Mouse (Mus musculus) lung, postnatal 14 days (tissue): ENCODE data around the gene Tead3.
"Not testable (repeated sequence)": the region's sequence is repeated elsewhere in the genome, so short reads cannot be mapped to it uniquely, and the experiment has no call there.

Source experiments
- DNase-seq: peaks from one replicate; pipeline ENCODE4 v3.0.0; 2021

The Tead3 gene

DNA sequence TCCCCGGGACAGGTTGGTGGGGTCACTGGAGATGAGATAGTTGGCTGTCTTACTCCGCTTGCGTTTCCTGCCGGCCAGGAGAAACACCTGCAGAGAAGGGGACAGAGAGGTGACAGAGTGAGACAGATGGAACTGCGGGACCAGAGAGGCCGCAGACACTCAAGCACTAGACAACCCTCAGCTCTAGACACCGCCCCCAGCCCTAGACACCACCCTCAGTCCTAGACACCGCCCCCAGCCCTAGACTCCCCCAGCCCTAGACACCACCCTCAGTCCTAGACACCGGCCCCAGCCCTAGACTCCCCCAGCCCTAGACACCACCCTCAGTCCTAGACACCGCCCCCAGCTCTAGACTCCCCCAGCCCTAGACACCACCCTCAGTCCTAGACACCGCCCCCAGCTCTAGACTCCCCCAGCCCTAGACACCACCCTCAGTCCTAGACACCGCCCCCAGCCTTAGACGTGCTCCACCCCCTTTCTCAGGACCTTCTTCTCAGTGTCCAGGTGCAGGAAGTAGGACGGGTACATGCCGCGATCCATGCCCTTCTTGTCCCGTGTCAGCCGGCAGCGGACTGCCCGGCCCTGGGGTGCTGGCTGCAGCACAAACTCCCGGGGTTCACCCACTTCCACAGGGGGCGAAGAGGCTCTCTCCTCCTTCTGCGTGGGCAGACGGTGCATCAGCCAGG is 8.1 kb upstream of the Tead3 start:
- not testable (repeated sequence) for DNase-seq

DNA sequence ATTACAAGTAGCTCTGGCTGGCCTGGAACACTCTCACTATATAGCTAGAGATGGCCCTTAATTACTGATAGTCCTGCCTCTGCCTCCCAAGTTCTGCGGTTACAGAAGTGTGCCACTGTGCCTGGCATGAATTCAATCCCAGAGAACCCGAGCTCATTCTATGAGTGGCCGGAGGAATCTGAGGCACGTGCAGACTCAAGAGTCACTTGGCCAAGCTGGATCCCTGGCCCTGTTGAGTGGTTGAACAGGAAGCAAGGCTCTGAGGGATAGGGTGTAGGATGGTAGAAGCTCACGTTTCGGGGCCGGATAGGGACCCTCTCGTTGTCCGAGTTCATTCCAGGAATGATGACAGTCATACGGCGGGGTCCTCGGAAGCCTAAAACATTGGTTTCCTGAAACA is 5.3 kb upstream of the Tead3 start:
- DNase-seq = peak; percentile 71

DNA sequence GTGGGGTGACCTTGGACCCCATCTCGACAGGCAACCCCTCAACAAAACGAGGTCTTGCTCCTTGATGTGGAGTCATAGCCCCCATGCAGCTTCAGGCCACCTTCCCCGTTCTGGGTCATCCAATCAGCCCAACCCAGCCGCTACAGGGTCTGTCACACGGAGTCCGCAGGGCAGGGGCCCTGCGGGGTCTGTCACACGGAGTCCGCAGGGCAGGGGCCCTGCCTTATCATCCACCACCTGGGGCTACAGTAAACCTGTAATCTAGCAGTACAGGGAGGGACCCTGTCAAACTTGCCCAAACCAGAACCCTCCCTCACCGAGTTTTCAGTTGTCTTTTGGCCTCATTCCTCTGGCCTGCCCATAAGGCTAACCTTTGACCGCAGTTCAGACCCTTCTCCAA is 1.4 kb upstream of the Tead3 start:
- no peak for DNase-seq

DNA sequence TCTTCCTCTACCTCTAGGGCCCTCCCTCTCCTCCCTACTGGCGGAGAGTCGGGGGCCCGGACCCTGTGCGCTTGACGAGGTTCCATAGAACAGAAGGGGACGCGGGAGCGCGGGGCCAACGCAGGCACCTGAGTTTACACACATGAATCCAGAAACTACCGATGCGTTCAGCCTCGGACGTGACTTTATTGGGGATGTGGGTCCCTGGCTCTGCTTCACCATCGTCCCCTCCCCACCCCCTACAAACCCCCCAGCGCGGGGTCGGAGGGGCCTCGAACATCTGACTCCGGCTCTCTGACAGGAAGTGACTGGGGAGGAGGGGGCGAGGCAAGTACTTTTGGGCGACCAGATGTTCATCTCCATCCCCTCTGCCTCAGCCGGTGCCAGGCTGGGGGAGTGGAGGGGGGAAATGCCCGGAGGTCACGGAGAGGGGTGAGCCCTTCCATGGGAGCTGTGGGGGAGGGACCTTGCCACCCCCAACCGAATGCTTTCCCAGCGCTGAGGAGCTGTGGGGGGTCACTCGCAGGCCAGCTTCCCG is 805 bp upstream of the Tead3 start:
- no peak for DNase-seq

DNA sequence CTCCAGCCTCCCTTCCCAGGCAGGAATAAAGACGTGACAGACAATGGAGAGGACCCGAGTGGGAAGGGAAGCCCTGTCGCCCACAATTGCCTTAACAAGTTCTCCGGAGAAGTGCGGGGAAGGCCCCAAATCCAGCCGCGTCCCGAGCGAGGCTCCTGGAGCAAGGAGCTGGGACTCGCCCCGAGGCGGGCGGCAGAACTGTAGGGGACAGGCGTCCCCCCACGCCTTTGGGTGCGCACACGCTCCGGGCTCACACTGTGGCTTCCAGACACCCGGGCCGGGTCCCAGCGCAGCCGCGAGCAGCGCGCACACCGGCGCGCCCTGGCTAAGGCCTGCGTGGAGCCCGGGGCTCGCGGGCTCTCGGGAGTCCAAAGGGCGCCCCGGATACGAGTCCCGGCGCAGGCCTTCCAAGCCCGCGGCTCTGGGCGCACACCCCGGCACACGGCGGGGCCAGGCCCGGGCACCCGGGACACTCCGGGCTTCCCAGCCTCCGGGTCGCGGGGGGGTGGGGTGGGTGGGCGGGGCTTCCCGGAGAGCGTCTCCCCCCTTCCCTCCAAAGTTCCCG is 634 bp downstream of the Tead3 start:
- DNase-seq = no peak

DNA sequence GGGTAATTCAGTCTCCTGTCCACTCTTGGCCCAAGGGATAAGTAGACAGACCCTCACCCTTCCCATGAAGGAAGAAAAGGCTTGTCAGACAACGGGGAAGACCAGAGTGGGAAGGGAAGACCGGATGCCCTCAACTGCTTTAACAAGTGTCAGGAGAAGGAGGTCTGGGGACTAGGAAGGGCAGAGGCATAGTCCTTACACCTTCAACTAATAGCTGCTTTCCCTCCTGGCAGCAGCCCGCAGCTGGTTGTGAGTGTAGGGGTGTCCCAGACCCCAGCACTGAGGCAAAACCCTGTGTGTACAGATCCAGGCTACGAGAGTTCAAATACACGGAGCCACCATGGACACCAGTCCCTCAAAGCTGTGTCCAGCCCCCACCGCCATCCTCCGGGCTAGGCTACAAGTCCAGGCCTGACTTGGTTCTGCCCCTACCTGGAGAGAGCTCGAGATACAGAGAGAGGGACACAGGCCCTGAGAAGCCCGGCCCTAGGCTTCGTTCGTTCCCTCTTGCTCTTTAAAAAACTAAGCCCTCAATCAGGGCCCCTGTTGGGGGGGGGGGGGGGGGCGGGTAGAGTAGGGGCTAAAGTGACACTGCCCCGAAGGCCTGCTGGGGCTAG is 1.2 kb downstream of the Tead3 start:
- DNase-seq = no peak

DNA sequence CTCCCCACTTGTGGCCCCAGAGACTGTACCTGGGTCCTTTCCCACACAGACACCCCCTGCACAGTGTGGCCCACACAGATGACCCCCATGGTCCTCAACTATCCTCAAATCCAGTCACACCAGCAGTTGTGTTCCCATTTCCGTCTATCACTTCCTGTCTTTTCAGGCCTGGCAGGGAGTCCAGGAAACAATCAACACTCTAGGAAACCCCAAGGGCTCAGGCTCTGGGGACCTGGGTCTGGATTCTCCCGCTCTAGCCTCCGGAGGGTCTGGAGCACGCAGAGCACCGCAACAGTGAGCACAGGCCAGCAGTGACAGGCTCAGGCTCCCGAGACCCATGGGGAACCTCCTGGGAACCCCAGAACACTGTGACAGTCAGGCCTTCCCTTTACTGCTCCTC is 2.4 kb downstream of the Tead3 start:
- DNase-seq = no peak

DNA sequence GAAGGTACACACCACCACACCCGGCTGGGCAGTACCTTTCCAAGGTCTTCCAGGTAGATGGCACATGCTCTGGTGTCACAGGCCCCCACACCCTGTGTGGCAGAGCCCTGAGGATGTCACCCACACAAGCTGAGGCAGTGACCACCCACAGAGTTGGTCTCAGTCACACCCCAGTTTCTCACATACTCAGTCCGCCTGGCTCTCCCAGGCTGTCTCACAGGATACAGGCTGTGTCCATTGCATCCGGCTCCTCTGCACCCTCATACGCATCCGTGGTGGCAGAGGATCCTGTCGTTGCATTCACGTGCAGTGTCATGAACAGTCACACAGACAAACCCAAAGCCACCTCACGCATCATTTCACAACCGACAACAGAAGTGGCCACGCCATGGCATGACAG is 3.3 kb downstream of the Tead3 start:
- no peak for DNase-seq

DNA sequence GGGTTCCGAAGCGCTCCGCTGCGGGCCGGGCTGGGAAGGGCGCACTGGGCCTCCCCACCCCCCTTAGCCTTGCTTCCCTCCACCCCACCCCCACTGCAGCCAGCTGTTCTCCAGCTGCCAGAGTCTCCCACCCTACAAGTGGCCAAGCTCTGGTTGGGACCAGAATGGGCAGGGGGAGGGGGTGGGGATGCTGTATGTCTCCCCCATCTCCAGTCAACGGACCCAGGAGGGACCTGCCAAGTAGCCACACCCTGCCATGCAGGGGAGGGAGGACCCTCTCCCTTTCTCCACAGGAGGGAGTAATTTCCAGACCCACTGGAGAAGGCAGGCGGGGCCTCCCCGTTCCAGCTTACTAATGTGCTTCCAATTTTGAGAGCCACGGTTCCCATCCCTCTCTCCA is 4.7 kb downstream of the Tead3 start:
- DNase-seq = peak; percentile 52

DNA sequence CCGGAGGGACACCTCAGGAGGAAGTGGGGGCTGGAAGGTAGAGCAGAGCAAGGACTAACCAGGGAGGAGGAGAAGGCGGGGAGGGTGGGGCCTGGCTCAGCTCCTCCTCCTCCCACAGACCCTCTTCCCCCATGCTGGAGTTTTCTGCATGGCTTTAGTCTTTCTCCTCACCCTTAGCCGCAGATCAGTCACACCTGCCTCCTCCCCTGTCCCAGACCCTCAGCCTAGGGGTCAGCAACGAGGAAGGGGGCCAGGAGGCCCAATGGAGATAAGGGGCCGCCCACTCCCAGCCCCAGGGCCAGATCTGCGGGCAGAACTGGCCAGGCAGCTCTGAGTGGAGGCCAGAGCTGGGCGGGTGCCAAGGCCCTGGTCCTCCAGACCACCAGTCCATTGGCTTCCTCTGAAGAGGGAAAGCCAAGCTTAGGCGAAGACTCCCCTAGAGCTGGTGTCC is 5.3 kb downstream of the Tead3 start:
- no peak for DNase-seq

DNA sequence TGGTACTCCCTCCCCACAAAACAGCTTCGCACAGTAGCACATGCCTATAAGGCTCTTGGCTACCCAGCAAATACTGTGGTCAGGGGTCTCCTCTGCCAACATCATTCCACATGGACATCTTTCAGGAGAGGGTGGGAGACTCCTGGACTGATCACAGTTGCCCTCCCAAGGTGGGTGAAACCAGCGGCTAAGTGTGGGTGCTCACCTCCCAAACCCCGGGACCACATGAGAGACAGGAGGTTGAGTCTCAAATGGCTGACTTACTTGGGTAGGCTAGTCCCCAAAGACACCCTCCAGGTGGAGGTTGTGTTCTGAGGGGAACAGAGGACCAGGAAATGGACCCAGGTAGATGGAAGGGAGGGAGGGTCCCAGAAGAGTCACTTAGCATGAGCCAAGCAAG is 5.9 kb downstream of the Tead3 start:
- no peak for DNase-seq

DNA sequence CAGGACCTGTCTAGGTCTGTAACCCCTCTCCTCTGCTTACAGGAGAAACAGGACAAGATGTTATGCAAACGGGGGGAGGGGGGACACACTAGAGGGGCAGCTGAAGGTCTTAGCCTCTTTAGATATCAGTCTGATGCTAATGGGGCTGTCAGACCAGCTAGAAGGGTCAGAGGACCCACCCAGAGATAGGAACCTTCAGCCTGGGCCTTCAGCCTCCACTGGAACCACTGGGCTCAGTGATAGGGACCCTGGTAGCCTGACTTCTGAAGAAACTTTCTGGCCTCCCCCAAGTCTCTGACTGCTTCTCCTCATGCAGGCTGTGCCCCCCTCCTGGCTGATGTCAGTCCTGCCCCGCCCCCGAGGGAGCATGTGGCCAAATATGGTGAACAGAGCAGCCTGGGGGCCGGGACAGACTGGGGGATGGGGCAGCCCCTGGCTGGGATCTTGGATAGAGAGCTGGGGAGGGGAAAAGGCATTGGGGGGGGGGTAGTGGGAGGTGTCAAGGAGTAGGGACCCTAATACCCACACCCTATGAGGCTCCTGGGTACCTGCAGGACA is 6.5 kb downstream of the Tead3 start:
- peak; percentile 50 for DNase-seq

DNA sequence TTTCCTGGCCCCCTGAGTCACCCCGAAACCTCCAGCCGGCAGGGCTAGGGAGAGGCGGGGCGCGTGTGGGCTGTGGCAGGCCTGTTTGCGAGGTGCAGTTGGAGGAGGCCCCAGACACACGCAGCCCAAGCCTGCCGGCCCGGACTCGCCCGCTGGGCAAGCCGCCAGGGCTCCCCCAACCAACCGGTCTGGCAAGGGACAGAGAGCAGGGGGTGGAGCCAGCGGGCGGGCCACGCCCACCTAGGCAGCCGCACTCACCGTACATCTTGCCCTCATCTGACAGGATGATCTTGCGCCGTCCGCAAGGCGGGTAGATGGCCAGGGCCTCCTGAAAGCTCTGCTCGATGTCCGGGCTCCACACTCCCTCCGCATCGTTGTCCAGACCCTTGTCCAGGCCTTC is 9.5 kb downstream of the Tead3 start:
- peak; percentile 95 for DNase-seq

DNA sequence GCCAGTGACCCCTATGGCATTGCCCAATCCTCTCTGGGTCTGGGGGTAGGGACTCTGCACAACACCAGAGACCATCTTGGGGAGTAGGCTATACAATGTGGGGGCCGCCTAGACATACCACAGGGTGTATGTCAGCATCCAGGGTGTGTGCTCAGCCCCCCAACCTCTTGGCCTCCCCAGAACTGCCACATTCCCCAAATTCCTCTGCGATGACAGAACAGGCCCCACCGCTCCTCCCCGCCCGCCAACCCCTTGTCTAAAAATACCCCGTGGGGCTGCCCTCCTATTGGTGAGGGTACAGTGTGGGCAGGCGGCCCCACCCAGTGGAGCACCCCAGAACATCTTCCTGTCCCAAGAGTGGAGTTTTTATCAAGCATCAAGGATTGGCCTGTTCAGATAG is 10.0 kb downstream of the Tead3 start:
- DNase-seq = peak; percentile 44

DNA sequence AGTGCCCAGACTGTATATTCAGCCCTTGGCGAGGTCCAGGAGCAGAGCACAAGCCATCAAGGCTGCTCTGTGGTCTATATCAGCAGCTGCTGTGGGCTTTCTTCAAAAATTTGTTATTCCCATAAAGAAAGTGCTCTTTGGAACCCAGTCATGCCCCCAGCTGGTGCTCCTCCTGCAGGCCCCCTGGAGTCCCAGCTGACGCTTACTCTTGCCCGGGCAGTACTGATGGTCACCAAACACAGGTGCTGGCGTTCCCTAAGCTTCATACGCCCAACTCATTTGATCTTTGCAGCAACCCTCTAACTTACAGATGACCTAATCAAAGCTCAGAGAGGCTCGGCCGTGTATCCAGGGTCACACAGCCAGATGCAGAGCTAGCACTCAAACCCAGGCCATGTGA is 13.1 kb downstream of the Tead3 start:
- DNase-seq = no peak

DNA sequence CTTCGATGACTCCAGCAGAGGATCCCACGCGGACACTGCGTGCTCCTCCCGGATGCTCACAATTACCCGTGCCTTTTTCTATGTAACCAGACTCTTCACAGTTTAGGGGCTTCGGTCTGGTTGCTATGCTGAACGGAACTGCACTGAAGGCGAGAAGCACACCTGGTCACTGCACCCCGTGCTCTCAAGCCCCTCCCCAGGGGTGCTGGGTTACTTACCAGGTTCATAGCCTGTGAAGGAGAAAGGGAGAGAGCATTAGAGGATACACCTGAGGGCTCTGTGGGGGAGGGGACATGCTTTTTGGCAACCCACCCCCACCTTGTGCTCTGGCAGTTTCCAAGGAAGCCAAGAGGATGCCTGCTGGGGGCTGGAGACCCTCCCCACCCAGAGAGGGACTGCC is 15.3 kb downstream of the Tead3 start:
- DNase-seq = no peak

DNA sequence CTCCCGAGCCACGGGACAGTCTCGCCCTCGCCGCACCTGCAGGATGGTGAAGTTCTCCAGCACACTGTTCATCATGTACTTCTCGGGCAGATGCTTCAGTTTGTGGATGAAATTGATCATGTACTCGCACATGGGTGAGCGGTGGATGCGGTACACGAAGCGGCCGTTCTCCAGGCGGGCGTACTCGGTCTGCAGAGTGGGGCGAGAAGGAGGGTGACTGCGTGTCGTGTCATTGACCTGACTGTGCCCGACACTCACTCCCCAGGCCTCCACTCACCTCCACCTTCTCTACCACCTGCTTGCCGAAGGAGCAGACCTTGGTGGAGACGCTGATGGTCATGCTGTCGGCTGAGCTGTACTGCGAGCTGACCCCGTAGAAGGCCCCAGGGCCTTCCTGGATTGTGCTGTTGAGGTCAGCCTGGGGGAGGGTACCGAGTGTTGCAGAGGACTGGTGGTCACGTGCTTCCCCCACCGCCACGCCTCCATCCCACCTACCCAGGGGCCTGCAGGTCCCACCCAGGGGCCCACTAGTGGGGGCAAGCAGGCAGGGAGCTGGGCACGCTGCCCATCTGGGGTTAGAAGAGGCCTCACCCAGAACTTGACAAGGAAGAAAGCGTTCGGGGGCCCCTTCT is 17.6 kb downstream of the Tead3 start:
- no peak for DNase-seq

DNA sequence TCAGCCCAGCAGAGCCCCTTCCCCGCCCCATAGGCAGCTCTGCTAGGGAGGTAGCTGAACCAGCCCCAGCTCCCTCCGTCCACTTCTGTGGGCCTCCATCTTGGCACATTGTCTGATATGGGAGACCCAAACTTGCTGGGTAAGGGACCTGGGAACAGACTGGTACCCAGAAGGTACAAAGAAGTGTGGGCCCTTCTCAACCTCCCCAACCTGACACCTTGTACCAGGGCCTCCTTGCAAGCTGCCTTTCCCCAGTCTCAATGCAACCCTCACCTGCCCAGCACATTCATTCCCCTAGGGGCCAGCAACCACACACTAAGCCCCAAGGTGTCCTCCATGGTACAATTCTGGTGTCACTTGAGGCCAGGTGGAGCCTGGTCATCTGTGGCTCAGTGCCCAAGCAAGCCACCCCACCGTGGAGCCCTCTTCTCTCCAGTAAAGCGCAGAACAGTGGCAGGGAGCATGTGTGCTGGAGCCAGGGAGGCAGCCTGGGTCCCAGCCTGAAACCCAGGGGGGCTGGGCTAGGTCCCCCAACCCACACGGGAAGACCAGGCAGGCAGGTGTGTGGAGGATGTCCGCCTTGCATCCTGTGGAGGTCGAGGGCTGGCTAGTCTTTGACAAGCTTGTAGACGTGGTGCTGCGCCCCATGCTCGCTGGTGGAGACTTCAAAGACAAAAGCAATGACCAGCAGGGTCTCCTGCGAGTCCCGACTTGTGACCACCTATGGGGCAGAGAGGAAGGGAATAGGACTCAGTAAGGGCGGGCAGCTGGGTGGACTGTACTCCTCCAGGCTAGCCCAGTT is 18.3 kb downstream of the Tead3 start:
- DNase-seq = no peak

DNA sequence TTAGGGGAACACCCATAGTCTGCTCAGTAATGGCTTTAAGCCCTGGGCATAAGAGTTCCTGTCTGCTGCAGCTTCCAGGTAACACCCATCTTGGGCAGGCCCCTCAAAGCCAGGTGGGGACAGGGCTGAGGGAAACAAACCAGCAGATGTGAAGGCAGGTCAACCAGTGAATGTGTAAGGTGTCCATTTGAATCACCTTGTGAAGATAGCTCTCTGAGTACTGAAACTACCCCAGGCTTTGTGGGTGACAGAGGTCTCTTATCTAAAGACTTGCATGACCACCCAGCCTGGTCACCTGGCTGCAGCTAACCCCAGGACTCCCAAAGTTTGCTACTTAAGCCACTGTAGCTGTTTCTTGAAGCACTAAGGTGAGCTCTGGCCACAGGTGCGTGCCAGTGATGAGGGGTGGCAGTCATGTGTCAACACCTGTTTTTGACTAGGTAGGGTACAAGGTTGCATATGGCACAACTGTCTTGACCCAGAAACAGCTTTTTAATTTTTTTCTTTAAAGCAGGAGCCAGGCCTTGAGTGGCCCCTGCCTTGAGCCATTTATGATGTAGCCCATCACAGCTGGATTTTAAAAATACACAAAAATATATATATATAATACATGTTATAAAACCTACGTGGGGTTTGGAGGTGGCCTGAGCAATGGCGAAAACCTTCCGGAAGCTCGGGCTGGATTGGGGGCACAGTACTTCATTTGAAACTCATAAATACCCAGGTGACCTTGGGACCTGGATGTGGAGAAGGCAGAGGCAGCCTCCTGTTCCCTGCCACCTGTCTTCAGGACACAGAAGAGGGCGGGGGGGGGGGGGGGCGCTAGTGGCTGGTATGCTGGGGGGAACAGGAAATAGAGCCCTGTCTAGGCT is 19.1 kb downstream of the Tead3 start:
- no peak for DNase-seq

DNA sequence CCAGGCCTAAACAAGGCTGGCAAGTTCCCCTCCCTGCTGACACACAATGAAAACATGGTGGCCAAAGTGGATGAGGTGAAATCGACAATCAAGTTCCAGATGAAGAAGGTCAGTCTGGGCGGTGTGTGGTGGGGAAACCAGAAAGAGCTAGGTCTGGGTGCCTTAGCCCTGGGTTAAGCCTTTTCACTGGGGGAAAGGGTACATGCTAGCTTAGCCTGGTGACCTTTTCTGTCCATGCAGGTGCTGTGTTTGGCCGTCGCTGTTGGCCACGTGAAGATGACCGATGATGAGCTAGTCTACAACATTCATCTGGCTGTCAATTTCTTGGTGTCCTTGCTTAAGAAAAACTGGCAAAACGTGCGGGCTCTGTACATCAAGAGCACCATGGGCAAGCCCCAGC is 20.0 kb downstream of the Tead3 start:
- not testable (repeated sequence) for DNase-seq

DNA sequence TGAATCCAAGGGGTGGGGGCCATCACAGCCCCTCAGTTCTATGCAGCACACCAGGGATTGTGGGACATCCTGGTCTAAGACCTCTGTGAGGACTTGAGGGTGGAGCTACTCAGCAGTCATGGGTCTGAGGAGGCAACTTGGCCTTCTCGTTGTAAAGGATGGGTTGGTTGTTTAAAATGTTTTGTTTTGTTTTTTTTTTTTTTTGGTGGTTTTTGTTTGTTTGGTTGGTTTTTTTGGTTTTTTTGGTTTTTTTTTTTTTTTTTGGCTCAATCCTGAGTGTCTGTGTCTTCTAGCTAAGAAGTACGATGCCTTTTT is 20.4 kb downstream of the Tead3 start:
- DNase-seq = no peak
